Mouse (Mus musculus) C2C12 (cell line): ENCODE measurements around the gene Skap1.

Experiments
- CEBPB ChIP-seq: IDR thresholded peaks from one replicate; pipeline ENCODE4 v1.6.1; 2011; ENCODE audit warnings: low read depth, mild to moderate bottlenecking, control low read depth, moderate library complexity
- CTCF ChIP-seq: IDR thresholded peaks from one replicate; pipeline ENCODE4 v1.5.1; 2011; ENCODE audit not compliant: control insufficient read depth, insufficient read depth, insufficient read length
- FOSL1 ChIP-seq: IDR thresholded peaks from one replicate; pipeline ENCODE4 v1.8.0; 2011; ENCODE audit warnings: mild to moderate bottlenecking, low read length; ENCODE audit not compliant: poor library complexity, insufficient read depth, severe bottlenecking
- MAX ChIP-seq: IDR thresholded peaks from one replicate; pipeline ENCODE4 v1.6.1; 2011; ENCODE audit warnings: mild to moderate bottlenecking, control low read depth
- MYOD1 ChIP-seq: IDR thresholded peaks from one replicate; pipeline ENCODE4 v1.6.1; 2011; ENCODE audit warnings: low read depth; ENCODE audit not compliant: control insufficient read depth, insufficient read length
- MYOG ChIP-seq: IDR thresholded peaks from one replicate; pipeline ENCODE4 v1.6.1; 2011; ENCODE audit not compliant: control insufficient read depth, insufficient read length; ENCODE audit errors: extremely low read depth
- USF1 ChIP-seq: IDR thresholded peaks from one replicate; pipeline ENCODE4 v1.6.1; 2011; ENCODE audit warnings: low read depth, mild to moderate bottlenecking, control low read depth, moderate library complexity

GRCm38 (mm10) chr11:96693360-96693759, 229.0 kb downstream of the Skap1 start:
- TF ChIP-seq CTCF = no peak
- no peak for TF ChIP-seq USF1
- no peak for TF ChIP-seq MYOG
- no peak for TF ChIP-seq MAX
- no peak for TF ChIP-seq MYOD1
- TF ChIP-seq FOSL1 = no peak
- TF ChIP-seq CEBPB = no peak
